Mouse (Mus musculus) large intestine, adult 2 months (tissue): ENCODE data around the gene Ajap1. TPM values are rescaled to one million over a fixed set of nuclear protein-coding genes. Genes with fewer than 3 reads are reported as not detected.

Source experiments
- DNase-seq: peaks from one replicate; pipeline ENCODE4 v3.0.0-alpha.2; 2012; ENCODE audit warnings: low read depth, low spot score
- WGBS: fragments of 180-500 bp; shearing (Covaris S2); methylation state at CpG from one replicate; pipeline ENCODE4 v1.1.7; 2018; 5-methylcytosine and 5-hydroxymethylcytosine counted together
- polyA plus RNA-seq: library from polyadenylated mRNA; depleted of rRNA; stranded (reverse); fragments of >200 nt; gene quantifications from 2 replicates; pipeline ENCODE4 v1.2.3, GENCODE M21; 2012; rRNA removed

Ajap1 gene
- 0.11 and 0.22 TPM in 2 replicates for polyA plus RNA-seq

- WGBS, result 3% methylated on average over 111 of the region's 114 CpGs
Measured at GRCm38 (mm10) chr4:153482459-153483338, at the start of gene Ajap1. TSS of gene Ajap1 (minus strand) at chr4:153482811.

GRCm38 (mm10) chr4:153530536-153530935 is 47.9 kb upstream of the Ajap1 start:
- DNase-seq, result no peak

More at GRCm38 (mm10) chr4:153482459-153483338, at the start of gene Ajap1:
- DNase-seq, result no peak

GRCm38 (mm10) chr4:153521601-153522000 is 39.0 kb upstream of the Ajap1 start:
- WGBS, result 56% methylated on average over 1 of the region's 1 CpGs
- no peak for DNase-seq

More at GRCm38 (mm10) chr4:153530536-153530935, 47.9 kb upstream of the Ajap1 start:
- WGBS, result 42% methylated on average over 14 of the region's 14 CpGs

GRCm38 (mm10) chr4:153519888-153520287 is 37.3 kb upstream of the Ajap1 start:
- DNase-seq, result no peak
- 67% methylated on average over 3 of the region's 3 CpGs for WGBS

- DNase-seq, result no peak
- 74% methylated on average over 1 of the region's 1 CpGs for WGBS
Measured at GRCm38 (mm10) chr4:153519289-153519688, 36.7 kb upstream of the Ajap1 start.

- no peak for DNase-seq
- 74% methylated on average over 10 of the region's 10 CpGs for WGBS
Measured at GRCm38 (mm10) chr4:153515786-153516185, 33.2 kb upstream of the Ajap1 start.

- 66% methylated on average over 6 of the region's 6 CpGs for WGBS
- DNase-seq, result no peak
Measured at GRCm38 (mm10) chr4:153514071-153514470, 31.5 kb upstream of the Ajap1 start.

GRCm38 (mm10) chr4:153511530-153511929 is 28.9 kb upstream of the Ajap1 start:
- WGBS, result 95% methylated on average over 1 of the region's 1 CpGs
- DNase-seq, result no peak

GRCm38 (mm10) chr4:153501936-153502335 is 19.3 kb upstream of the Ajap1 start:
- WGBS, result 66% methylated on average over 7 of the region's 7 CpGs
- no peak for DNase-seq

GRCm38 (mm10) chr4:153492444-153492843 is 9.8 kb upstream of the Ajap1 start:
- 43% methylated on average over 9 of the region's 9 CpGs for WGBS
- DNase-seq, result no peak

GRCm38 (mm10) chr4:153489116-153489515 is 6.5 kb upstream of the Ajap1 start:
- WGBS, result 72% methylated on average over 8 of the region's 8 CpGs
- no peak for DNase-seq

- DNase-seq, result no peak
- 32% methylated on average over 4 of the region's 4 CpGs for WGBS
Measured at GRCm38 (mm10) chr4:153485913-153486312, 3.3 kb upstream of the Ajap1 start.

GRCm38 (mm10) chr4:153484392-153484791 is 1.8 kb upstream of the Ajap1 start:
- 4% methylated on average over 7 of the region's 7 CpGs for WGBS
- DNase-seq, result peak; percentile 2

GRCm38 (mm10) chr4:153481361-153482234 is 1.0 kb downstream of the Ajap1 start:
- WGBS, result 5% methylated on average over 71 of the region's 71 CpGs

GRCm38 (mm10) chr4:153480551-153481262 is 1.9 kb downstream of the Ajap1 start:
- DNase-seq, result no peak
- WGBS, result 6% methylated on average over 19 of the region's 19 CpGs

More at GRCm38 (mm10) chr4:153481361-153482234, 1.0 kb downstream of the Ajap1 start:
- DNase-seq, result no peak

GRCm38 (mm10) chr4:153479144-153479543 is 3.5 kb downstream of the Ajap1 start:
- DNase-seq, result no peak
- WGBS, result 35% methylated on average over 8 of the region's 8 CpGs

GRCm38 (mm10) chr4:153473480-153474252 is 8.9 kb downstream of the Ajap1 start:
- no peak for DNase-seq
- 66% methylated on average over 4 of the region's 4 CpGs for WGBS

- 82% methylated on average over 15 of the region's 15 CpGs for WGBS
- no peak for DNase-seq
Measured at GRCm38 (mm10) chr4:153469712-153470111, 12.9 kb downstream of the Ajap1 start.

- 66% methylated on average over 15 of the region's 15 CpGs for WGBS
- DNase-seq, result no peak
Measured at GRCm38 (mm10) chr4:153459934-153460333, 22.7 kb downstream of the Ajap1 start.
